Mouse (Mus musculus): ENCODE results near the gene Ctdspl2. TPM values are rescaled to one million over a fixed set of nuclear protein-coding genes. Genes with fewer than 3 reads are reported as not detected.
A peak's percentile ranks its signal among the peaks of the same experiment; 100 is the strongest.
"Not testable (repeated sequence)": the region's sequence is repeated elsewhere in the genome, so short reads cannot be mapped to it uniquely, and the experiment has no call there.

Gene Ctdspl2
- 40.1 and 48.9 TPM in 2 replicates for polyA plus RNA-seq (2014; fragmentation: Nextera tagmentation; extraction: Ambion mirVana)

DNA sequence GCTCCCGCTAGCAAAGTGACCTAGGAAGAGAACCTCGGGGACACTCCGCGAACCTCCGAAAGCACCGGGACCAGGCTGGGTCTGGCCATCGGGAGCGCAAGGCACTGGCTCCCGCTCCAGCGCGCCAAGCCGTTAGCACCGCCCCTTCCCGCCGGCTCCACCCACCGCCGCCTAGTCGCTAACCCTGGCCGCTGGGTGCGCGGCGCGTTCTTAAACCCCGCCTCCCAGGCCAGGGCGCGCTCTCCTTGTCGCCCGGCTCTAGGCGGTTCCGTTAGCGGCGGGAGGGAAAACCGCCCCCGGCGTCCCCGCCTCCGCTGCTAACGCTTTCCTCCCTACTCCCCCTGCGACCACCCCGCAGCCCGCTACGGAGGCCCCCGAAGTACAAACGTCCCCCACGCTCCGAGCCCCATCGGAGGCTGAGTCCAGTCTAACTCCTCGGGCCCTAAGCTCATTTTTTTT is at the start of gene Ctdspl2, which contains the start of gene Mageb3:
Ctdspl2 (plus strand) TSS at position 237 of the 459 bp plus-strand sequence.
Mageb3 (minus strand) TSS at position 328 of the 459 bp plus-strand sequence.
- H3K4me1 ChIP-seq (ENCODE audit: control insufficient read depth, insufficient read depth, low read length), result peaks cover 11% of the 10 kb centered on the region
- DNase-seq (ENCODE audit: low spot score) (peak; percentile 97), ATAC-seq (peak; percentile 96)
- H3K4me2 ChIP-seq (ENCODE audit: low read length), result peak within 1 kb of the TSS; percentile 71
- WGBS, result under 1% methylated on average over 48 of the region's 48 CpGs
- no peaks in the 10 kb centered on the region for H3K27me3 ChIP-seq (replicated peaks; ENCODE audit: control insufficient read depth, insufficient read depth, low read length)
- peak within 1 kb of the TSS; percentile 95 for H3K9ac ChIP-seq (ENCODE audit: low read length)
- no peaks in the 10 kb centered on the region for H3K36me3 ChIP-seq (ENCODE audit: control insufficient read depth, insufficient read depth, low read length)
- H3K4me3 ChIP-seq (ENCODE audit: low read depth, low read length), result peak within 1 kb of the TSS; percentile 85
- H3K9me3 ChIP-seq (replicated peaks; ENCODE audit: control insufficient read depth, low read length), result no peaks in the 10 kb centered on the region
- peak within 1 kb of the TSS; percentile 86 for H3K27ac ChIP-seq (ENCODE audit: low read depth, low read length)

DNA sequence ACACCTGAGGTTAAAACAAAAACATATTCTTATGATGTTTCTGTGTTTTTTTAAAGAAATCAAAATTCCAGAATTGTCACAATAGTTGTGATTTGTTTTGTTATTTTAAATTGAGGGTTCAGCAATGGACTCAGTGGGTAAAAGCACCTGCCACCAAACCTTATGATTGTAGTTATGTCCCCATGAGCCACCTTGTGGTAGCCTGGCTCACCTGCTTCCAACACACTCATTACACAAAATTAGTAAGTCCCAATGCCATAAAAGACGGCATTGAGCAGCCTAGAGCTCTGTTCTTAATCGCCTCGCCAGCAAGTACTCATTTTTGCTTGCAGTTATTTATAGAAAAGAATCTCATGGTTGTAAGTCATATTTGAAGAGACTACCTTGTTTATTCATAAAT is 45.8 kb upstream of the Ctdspl2 start:
- H3K27me3 ChIP-seq (replicated peaks; ENCODE audit: control insufficient read depth, insufficient read depth, low read length), result no peaks in the 10 kb centered on the region
- no peak for DNase-seq (ENCODE audit: low spot score)
- no peaks in the 10 kb centered on the region for H3K4me1 ChIP-seq (ENCODE audit: control insufficient read depth, insufficient read depth, low read length)
- no peak overlapping the region for H3K4me3 ChIP-seq (ENCODE audit: low read depth, low read length)
- no peak overlapping the region for H3K9ac ChIP-seq (ENCODE audit: low read length)
- H3K4me2 ChIP-seq (ENCODE audit: low read length), result no peak overlapping the region
- WGBS, result 85% methylated on average over 3 of the region's 3 CpGs
- no peaks in the 10 kb centered on the region for H3K9me3 ChIP-seq (replicated peaks; ENCODE audit: control insufficient read depth, low read length)
- H3K27ac ChIP-seq (ENCODE audit: low read depth, low read length), result no peak overlapping the region
- ATAC-seq, result no peak
- peaks cover 60% of the 10 kb centered on the region for H3K36me3 ChIP-seq (ENCODE audit: control insufficient read depth, insufficient read depth, low read length)

DNA sequence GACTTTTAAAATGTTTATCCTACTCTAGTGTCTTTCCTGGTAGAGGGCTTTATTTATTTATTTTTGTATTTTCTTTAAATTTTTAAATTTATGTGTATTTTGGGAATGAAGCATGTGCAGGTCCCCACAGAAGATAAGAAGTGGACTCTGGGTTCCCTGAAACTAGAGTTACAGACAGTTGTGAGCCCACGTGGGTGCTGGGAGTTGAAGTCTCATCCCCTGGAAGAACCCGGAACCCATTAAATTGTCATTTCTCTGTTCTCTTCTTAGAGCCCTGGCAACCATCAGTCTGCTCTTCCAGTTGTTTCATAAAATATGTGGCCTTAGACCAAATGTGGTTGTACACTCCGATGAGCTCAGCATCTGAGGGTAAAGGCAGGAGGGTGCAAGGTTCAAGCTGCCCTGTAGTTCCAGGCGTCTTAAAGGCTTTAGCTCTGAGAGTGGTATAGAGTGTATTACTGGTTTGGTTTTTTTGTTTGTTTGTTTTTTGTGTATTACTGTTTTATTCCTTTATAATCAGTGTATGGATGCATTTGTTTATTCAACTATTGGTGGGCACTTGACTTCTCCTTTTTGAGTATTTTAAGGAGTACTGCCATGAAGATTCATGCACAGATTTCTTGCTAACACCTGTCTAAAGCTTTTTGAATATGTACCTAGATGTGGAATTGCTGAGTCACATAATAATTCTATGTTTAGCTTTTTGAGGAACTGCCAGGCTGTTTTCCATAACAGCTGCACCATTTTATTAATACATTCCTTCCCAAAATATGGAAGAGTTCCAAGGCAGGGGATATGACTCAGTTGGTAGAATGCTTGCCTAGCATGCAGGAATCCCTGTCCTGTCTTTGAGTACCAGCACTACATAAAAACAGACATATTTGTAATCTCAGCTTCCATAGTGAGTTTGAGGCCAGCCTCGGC is 39.5 kb upstream of the Ctdspl2 start:
- 94% methylated on average over 5 of the region's 5 CpGs for WGBS
- H3K4me1 ChIP-seq (ENCODE audit: control insufficient read depth, insufficient read depth, low read length), result no peaks in the 10 kb centered on the region
- H3K4me2 ChIP-seq (ENCODE audit: low read length), result no peak overlapping the region
- H3K36me3 ChIP-seq (ENCODE audit: control insufficient read depth, insufficient read depth, low read length), result peaks cover 37% of the 10 kb centered on the region; the same call in 1 of the 2 replicates
- no peak for DNase-seq (ENCODE audit: low spot score)
- H3K27me3 ChIP-seq (replicated peaks; ENCODE audit: control insufficient read depth, insufficient read depth, low read length), result no peaks in the 10 kb centered on the region
- no peaks in the 10 kb centered on the region for H3K9me3 ChIP-seq (replicated peaks; ENCODE audit: control insufficient read depth, low read length)
- no peak overlapping the region for H3K9ac ChIP-seq (ENCODE audit: low read length)
- no peak overlapping the region for H3K4me3 ChIP-seq (ENCODE audit: low read depth, low read length)
- no peak for ATAC-seq
- H3K27ac ChIP-seq (ENCODE audit: low read depth, low read length), result no peak overlapping the region

DNA sequence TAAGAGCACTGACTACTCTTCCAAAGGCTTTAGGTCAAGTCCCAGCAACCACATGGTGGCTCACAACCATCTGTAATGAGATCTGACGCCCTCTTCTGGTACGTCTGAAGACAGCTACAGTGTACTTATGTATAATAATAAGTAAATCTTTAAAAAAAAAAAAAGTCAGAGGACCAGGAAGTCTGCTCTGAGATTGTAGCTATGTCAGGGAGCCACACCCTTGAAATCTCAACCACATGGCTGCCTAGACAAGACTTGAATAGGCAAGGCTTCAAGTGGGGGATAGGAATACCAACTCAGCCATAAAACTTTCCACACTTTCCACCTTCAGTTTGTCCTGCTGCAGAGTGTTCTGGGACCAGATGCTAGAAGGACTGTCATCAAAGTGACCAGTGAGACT is 18.2 kb upstream of the Ctdspl2 start:
- ATAC-seq; H3K4me3 ChIP-seq (ENCODE audit: low read depth, low read length); H3K9ac ChIP-seq (ENCODE audit: low read length); H3K27ac ChIP-seq (ENCODE audit: low read depth, low read length); DNase-seq (ENCODE audit: low spot score); H3K4me2 ChIP-seq (ENCODE audit: low read length); H3K9me3 ChIP-seq (replicated peaks; ENCODE audit: control insufficient read depth, low read length); H3K4me1 ChIP-seq (ENCODE audit: control insufficient read depth, insufficient read depth, low read length); H3K27me3 ChIP-seq (replicated peaks; ENCODE audit: control insufficient read depth, insufficient read depth, low read length): not testable (repeated sequence)
- H3K36me3 ChIP-seq (ENCODE audit: control insufficient read depth, insufficient read depth, low read length), result peaks cover 21% of the 10 kb centered on the region; the same call in 1 of the 2 replicates
- 87% methylated on average over 2 of the region's 2 CpGs for WGBS

DNA sequence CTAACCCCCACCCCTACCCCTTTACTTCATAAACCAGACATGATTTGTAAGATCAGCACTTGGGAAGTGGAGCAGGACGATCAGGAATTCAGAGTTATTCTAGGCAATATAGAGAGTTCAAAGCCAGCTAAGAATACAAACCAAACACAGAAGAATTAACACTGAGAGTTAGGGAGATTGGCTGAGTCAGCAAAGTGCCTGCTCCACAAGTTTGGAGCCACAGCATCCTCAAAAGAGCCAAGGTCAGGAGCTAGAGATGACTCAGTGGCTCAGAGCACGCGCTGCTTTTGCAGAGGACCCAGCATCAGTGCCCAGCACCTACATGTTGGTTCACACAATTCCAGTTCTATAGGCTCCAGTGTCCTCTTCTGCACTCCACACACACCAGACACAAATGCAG is 12.4 kb upstream of the Ctdspl2 start:
- ATAC-seq (no peak), DNase-seq (ENCODE audit: low spot score) (no peak)
- no peaks in the 10 kb centered on the region for H3K9me3 ChIP-seq (replicated peaks; ENCODE audit: control insufficient read depth, low read length)
- H3K27me3 ChIP-seq (replicated peaks; ENCODE audit: control insufficient read depth, insufficient read depth, low read length), result no peaks in the 10 kb centered on the region
- no peak overlapping the region for H3K4me2 ChIP-seq (ENCODE audit: low read length)
- no peak overlapping the region for H3K9ac ChIP-seq (ENCODE audit: low read length)
- H3K27ac ChIP-seq (ENCODE audit: low read depth, low read length), result no peak overlapping the region
- WGBS, result 88% methylated on average over 3 of the region's 3 CpGs
- no peaks in the 10 kb centered on the region for H3K4me1 ChIP-seq (ENCODE audit: control insufficient read depth, insufficient read depth, low read length)
- H3K36me3 ChIP-seq (ENCODE audit: control insufficient read depth, insufficient read depth, low read length), result no peaks in the 10 kb centered on the region
- H3K4me3 ChIP-seq (ENCODE audit: low read depth, low read length), result no peak overlapping the region

DNA sequence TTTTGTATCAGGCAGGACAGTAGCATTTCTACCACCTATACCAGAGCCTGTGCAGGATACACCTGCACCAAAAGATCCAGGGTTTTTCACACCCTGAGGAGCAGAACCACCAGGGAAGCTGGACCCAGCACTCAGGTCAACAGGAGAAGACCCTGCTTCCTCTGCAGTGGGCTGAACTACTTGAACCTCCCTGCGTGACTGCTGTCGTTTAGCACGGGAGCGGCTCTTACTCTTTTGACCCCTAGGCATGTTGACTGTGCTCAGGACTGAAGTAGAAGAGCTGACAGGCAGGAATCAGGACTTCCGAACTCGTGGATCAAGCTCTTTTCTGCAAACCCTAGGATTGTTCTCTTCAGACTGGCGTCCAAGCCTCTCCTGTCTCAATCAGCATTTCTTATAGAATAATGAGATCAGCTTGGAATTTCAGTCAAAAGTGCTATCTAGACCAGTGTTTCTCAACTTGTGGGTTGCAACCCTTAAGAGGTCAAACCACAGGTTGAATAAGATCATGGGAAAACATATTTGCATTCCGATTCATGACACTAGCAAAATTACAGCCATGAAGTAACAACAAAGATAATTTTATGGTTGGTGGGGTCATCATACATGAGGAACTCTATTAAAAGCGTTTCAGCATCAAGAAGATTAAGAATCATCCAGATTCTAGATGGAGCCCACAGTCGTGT is 687 bp upstream of the Ctdspl2 start:
- Histone ChIP-seq H3K4me2 (ENCODE audit: low read length) (peak overlapping the region; percentile 71), H3K9ac (ENCODE audit: low read length) (peak overlapping the region; percentile 95), H3K4me3 (ENCODE audit: low read depth, low read length) (peak overlapping the region; percentile 85), H3K4me1 (ENCODE audit: control insufficient read depth, insufficient read depth, low read length) (peaks cover 11% of the 10 kb centered on the region), H3K27ac (ENCODE audit: low read depth, low read length) (peak overlapping the region; percentile 86), H3K27me3 (replicated peaks; ENCODE audit: control insufficient read depth, insufficient read depth, low read length) (no peaks in the 10 kb centered on the region), H3K9me3 (replicated peaks; ENCODE audit: control insufficient read depth, low read length) (no peaks in the 10 kb centered on the region), H3K36me3 (ENCODE audit: control insufficient read depth, insufficient read depth, low read length) (no peaks in the 10 kb centered on the region)
- no peak for DNase-seq (ENCODE audit: low spot score)
- ATAC-seq, result no peak
- 26% methylated on average over 10 of the region's 10 CpGs for WGBS

DNA sequence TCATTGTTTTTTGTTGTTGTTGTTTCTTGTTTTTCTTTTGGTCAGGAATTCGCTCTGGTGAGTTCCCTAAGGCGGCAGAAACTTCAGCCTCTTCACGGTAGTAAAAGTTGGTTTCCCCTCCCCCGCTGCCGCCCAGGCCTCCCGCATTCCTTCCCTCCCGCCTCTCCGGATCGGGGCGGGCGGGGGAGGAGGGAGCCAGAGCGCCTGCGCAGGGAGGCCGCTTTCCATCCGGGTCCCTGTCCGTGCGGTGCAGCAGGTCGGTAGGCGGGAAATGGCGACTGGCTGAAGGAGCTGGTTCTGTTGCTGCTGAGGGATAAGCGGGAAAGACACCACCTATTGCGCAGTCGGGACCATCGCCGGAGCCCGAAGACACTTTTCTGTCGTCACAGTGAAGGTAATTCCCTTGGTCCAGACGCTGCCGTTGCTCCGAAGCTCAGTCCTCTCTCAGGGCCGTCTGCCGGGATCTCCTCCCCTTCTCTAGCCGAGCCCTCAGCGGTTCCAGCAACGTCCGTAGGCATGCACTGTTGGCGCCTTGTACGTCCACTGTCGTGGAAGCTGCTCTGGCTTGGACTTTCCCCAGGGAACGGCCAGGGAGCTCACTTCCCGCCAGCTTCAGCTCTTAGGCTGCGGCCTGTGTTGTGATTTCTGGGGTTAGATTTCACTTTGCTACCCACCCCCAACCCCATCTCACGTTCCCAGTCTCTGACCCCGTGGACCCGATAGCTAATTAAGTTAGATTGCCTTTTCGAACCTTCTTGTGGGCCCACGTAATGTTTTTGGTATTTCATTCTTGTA is 620 bp downstream of the Ctdspl2 start:
- 2% methylated on average over 47 of the region's 47 CpGs for WGBS
- Histone ChIP-seq H3K36me3 (ENCODE audit: control insufficient read depth, insufficient read depth, low read length) (no peaks in the 10 kb centered on the region), H3K9ac (ENCODE audit: low read length) (peak overlapping the region; percentile 95), H3K4me2 (ENCODE audit: low read length) (peak overlapping the region; percentile 71), H3K4me3 (ENCODE audit: low read depth, low read length) (peak overlapping the region; percentile 85), H3K27ac (ENCODE audit: low read depth, low read length) (peak overlapping the region; percentile 86), H3K9me3 (replicated peaks; ENCODE audit: control insufficient read depth, low read length) (no peaks in the 10 kb centered on the region), H3K27me3 (replicated peaks; ENCODE audit: control insufficient read depth, insufficient read depth, low read length) (no peaks in the 10 kb centered on the region), H3K4me1 (ENCODE audit: control insufficient read depth, insufficient read depth, low read length) (peaks cover 11% of the 10 kb centered on the region)
- ATAC-seq, result peak; percentile 95
- peak; percentile 95 for DNase-seq (ENCODE audit: low spot score)

DNA sequence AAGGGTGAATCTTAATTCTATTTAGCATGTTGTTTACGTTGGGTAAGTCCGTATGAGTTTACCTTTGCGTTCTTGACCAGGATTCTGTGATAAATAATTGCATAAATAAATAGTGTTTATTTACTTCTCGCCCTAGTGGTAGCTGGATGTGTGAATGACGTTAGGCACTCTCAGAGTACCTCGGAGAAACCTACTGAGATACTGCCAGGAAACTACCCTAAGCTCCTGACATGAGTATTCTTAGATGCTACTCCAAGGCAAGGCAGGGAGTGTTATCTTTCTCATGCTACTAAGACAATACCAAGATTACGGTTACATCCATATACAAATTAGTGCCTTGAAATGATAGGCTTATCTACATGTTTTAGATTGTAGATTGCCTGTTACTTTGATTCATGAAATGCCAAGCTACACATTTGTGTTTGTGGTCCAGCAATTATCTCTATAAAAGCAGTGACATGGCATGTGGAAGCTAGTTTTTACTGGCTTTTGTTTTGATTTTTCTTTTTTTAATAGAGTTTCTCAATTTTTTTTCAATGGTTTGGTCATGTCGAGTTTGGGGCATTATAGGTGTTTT is 1.5 kb downstream of the Ctdspl2 start:
- Histone ChIP-seq H3K27me3 (replicated peaks; ENCODE audit: control insufficient read depth, insufficient read depth, low read length) (no peaks in the 10 kb centered on the region), H3K9me3 (replicated peaks; ENCODE audit: control insufficient read depth, low read length) (no peaks in the 10 kb centered on the region), H3K4me3 (ENCODE audit: low read depth, low read length) (peak overlapping the region; percentile 85), H3K27ac (ENCODE audit: low read depth, low read length) (no peak overlapping the region), H3K9ac (ENCODE audit: low read length) (peak overlapping the region; percentile 95), H3K36me3 (ENCODE audit: control insufficient read depth, insufficient read depth, low read length) (peaks cover 3% of the 10 kb centered on the region; the same call in 1 of the 2 replicates), H3K4me1 (ENCODE audit: control insufficient read depth, insufficient read depth, low read length) (peaks cover 11% of the 10 kb centered on the region), H3K4me2 (ENCODE audit: low read length) (peak overlapping the region; percentile 71)
- 11% methylated on average over 8 of the region's 8 CpGs for WGBS
- DNase-seq (ENCODE audit: low spot score) (peak; percentile 6), ATAC-seq (no peak)

Measured in forebrain, embryonic 14.5 days (tissue).